Mouse (Mus musculus): ENCODE data around the gene Slc22a16. TPM values are rescaled to one million over a fixed set of nuclear protein-coding genes. Genes with fewer than 3 reads are reported as not detected.

Slc22a16 gene
- total RNA-seq (2014; rRNA removed) (not detected in 2 replicates), polyA plus RNA-seq (2015; fragmentation: Nextera tagmentation; extraction: Ambion mirVana) (not detected in 2 replicates)

DNA sequence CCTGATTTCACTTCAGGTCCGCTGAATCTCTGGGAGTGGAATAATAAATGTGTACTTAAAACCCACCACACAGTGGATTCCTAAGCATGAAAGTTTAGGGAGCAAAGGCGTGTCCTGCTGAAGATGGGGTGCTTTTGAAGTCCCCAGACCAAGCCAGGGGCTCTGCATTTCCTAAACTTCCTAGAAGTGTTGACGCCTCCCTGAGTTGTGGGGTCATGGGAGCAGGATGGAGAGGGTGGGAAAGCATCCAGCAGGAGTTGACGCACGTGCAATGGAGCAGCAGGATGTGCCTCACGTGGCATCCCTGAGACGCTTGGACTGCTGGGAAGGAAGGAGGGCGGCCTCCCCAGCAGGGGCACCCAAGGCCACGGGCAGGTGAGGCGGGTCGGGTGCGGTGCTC, at the start of gene Slc22a16:
Slc22a16 (plus strand) TSS at position 301 of the 400 bp plus-strand sequence.
- 91% methylated on average over 12 of the region's 12 CpGs for WGBS
- ATAC-seq = no peak

DNA sequence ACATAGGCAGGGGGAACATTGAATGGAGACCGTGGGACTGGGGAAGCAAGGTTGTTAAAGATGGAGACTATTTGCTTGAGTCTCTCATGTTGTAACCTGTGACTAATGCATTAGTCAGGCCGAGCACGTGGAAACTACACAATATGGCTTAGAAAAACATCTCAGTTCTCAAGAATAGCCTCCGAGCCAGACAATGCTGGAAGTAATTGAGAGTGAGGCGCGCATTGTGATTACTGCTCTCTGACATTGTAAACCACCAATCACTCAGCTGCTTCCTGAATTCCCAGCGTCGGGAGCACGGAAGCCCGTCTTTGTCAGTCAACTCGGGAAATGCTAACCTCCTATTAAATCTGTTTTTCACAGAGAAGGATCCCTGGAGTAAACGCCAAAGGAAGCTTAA, 48.6 kb upstream of the Slc22a16 start:
- H3K4me1 ChIP-seq (ENCODE audit: insufficient read depth) = peaks cover 13% of the 10 kb centered on the region; the same call in 1 of the 2 replicates
- TF ChIP-seq CTCF (IDR thresholded peaks at IDR 0.05; ENCODE audit: low read depth) = no peak
- H3K9ac ChIP-seq = 0 out of 2 replicates have a peak overlapping the region, but pooled peaks have one; percentile 25
- WGBS = 5% methylated on average over 12 of the region's 12 CpGs
- H3K36me3 ChIP-seq (ENCODE audit: insufficient read depth) = no peaks in the 10 kb centered on the region
- DNase-seq (peak; percentile 63), ATAC-seq (peak; percentile 77)
- peak overlapping the region; percentile 10; the same call in 1 of the 2 replicates for H3K4me2 ChIP-seq (ENCODE audit: low read depth)
- no peak overlapping the region for H3K4me3 ChIP-seq (ENCODE audit: low read depth, low read length)
- no peaks in the 10 kb centered on the region for H3K9me3 ChIP-seq (ENCODE audit: low read length)
- H3K27ac ChIP-seq (ENCODE audit: low read depth, low read length) = peak overlapping the region; percentile 37; the same call in 1 of the 2 replicates
- H3K27me3 ChIP-seq (ENCODE audit: insufficient read depth, low read length) = no peaks in the 10 kb centered on the region

More for the DNA sequence above, at the start of gene Slc22a16:
- Histone ChIP-seq H3K4me3 (ENCODE audit: low read depth, low read length) (no peak within 1 kb of the TSS), H3K9me3 (ENCODE audit: low read length) (no peaks in the 10 kb centered on the region), H3K36me3 (ENCODE audit: insufficient read depth) (no peaks in the 10 kb centered on the region), H3K4me2 (ENCODE audit: low read depth) (no peak within 1 kb of the TSS), H3K27ac (ENCODE audit: low read depth, low read length) (no peak within 1 kb of the TSS), H3K9ac (no peak within 1 kb of the TSS), H3K27me3 (ENCODE audit: insufficient read depth, low read length) (no peaks in the 10 kb centered on the region), H3K4me1 (ENCODE audit: insufficient read depth) (no peaks in the 10 kb centered on the region)
- no peak for TF ChIP-seq CTCF (IDR thresholded peaks at IDR 0.05; ENCODE audit: low read depth)
- DNase-seq = no peak

DNA sequence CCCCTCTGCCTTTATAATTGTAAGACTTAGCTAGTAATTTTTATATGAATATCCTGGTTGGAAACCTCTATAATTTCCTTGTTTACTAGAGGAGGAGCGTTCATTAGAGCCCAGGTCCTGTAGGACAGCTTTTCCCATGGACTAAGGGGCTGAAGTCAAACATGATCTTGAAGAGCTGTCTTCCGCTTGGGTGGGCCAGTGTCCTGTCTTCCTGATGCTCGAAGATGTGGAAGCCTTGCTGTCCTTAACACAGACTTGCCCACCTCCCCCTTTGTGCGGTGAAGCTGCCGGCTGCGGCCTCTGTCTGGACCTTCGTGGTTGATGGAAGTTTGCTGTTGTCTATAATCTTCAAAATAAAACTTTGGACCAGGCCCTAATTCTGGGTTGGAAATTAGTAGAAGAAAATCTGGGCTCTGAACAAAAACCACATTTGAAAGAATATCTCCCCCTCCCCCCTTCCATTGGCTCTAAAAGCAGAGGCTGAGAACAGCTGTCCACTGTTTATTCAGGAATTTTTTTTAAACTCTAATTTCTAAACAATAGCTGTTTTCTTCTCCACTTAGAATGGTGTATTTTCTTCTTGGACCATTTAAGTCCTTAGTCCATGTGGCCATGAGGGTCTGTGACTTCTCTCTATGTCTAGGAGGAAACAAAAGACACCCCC, 46.7 kb upstream of the Slc22a16 start:
- Histone ChIP-seq H3K9ac (no peak overlapping the region), H3K9me3 (ENCODE audit: low read length) (no peaks in the 10 kb centered on the region), H3K36me3 (ENCODE audit: insufficient read depth) (no peaks in the 10 kb centered on the region), H3K4me3 (ENCODE audit: low read depth, low read length) (no peak overlapping the region), H3K4me2 (ENCODE audit: low read depth) (no peak overlapping the region), H3K27ac (ENCODE audit: low read depth, low read length) (no peak overlapping the region), H3K4me1 (ENCODE audit: insufficient read depth) (peaks cover 13% of the 10 kb centered on the region; the same call in 1 of the 2 replicates), H3K27me3 (ENCODE audit: insufficient read depth, low read length) (no peaks in the 10 kb centered on the region)
- DNase-seq (no peak), ATAC-seq (no peak)
- WGBS = 80% methylated on average over 7 of the region's 7 CpGs
- no peak for TF ChIP-seq CTCF (IDR thresholded peaks at IDR 0.05; ENCODE audit: low read depth)

DNA sequence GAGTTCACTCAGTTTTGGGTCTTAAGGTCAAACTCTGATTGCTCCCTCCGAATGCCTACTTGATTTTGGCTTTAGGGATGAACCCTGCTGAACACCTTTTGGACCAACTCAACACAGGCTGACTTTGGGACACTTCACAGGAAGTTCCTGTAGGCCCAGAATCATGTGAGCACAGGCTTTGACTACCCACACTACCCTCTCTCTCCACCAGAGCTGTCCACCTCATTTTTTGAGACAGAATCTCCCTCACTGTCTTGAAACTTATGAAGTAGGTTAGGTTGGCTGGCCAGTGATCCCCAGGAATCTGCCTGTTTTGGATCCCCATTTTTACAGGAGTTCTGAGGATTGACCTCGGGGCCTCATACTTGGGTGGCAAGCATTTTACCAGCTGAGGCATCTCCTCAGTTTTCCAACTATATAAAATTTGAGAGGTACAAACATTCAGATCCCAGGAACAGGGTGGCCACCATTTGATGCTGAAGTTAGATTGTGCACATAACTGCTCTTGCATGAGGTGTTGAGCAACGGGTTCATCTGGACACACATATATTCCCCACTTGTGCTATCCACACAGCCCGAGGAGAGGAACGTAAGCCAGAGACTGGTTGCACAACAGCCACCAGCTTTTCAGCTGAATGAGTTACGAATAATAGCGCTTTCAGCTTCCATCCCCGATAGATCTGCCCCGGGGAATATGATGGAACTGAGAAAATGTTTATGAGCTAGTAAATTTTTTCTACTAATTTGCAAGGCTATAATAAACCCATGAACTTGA, 45.9 kb upstream of the Slc22a16 start:
- 70% methylated on average over 9 of the region's 9 CpGs for WGBS
- ATAC-seq (no peak), DNase-seq (no peak)
- Histone ChIP-seq H3K4me2 (ENCODE audit: low read depth) (no peak overlapping the region), H3K9me3 (ENCODE audit: low read length) (no peaks in the 10 kb centered on the region), H3K36me3 (ENCODE audit: insufficient read depth) (no peaks in the 10 kb centered on the region), H3K4me1 (ENCODE audit: insufficient read depth) (peaks cover 9% of the 10 kb centered on the region; the same call in 1 of the 2 replicates), H3K27me3 (ENCODE audit: insufficient read depth, low read length) (no peaks in the 10 kb centered on the region), H3K4me3 (ENCODE audit: low read depth, low read length) (no peak overlapping the region), H3K27ac (ENCODE audit: low read depth, low read length) (no peak overlapping the region), H3K9ac (no peak overlapping the region)
- no peak for TF ChIP-seq CTCF (IDR thresholded peaks at IDR 0.05; ENCODE audit: low read depth)

DNA sequence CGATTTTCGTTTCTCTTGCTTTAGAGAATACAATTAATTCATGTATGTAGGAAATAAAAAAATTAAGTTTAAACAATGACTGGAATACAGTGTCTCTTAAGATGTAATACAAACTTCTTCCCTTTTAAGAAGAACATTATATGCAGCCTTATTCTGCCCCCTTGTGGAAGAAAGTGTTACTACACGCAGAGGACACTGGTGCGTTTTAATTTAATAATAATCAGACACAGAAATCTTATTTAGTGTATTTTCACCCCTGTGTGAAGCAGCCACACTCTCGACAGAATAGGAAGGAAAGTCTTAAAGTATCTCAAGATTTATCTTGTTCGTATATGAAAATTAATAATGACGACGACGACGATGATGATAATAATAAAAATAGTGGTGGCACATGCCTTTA, 45.1 kb upstream of the Slc22a16 start:
- DNase-seq = peak; percentile 91
- no peak for ATAC-seq
- Histone ChIP-seq H3K4me3 (ENCODE audit: low read depth, low read length) (no peak overlapping the region), H3K9ac (no peak overlapping the region), H3K4me2 (ENCODE audit: low read depth) (no peak overlapping the region), H3K27ac (ENCODE audit: low read depth, low read length) (no peak overlapping the region), H3K4me1 (ENCODE audit: insufficient read depth) (0 out of 2 replicates have a peak, but pooled peaks cover 4% of the 10 kb centered on the region), H3K27me3 (ENCODE audit: insufficient read depth, low read length) (no peaks in the 10 kb centered on the region), H3K9me3 (ENCODE audit: low read length) (no peaks in the 10 kb centered on the region), H3K36me3 (ENCODE audit: insufficient read depth) (no peaks in the 10 kb centered on the region)
- TF ChIP-seq CTCF (IDR thresholded peaks at IDR 0.05; ENCODE audit: low read depth) = peak; percentile 88
- WGBS = 34% methylated on average over 10 of the region's 10 CpGs

DNA sequence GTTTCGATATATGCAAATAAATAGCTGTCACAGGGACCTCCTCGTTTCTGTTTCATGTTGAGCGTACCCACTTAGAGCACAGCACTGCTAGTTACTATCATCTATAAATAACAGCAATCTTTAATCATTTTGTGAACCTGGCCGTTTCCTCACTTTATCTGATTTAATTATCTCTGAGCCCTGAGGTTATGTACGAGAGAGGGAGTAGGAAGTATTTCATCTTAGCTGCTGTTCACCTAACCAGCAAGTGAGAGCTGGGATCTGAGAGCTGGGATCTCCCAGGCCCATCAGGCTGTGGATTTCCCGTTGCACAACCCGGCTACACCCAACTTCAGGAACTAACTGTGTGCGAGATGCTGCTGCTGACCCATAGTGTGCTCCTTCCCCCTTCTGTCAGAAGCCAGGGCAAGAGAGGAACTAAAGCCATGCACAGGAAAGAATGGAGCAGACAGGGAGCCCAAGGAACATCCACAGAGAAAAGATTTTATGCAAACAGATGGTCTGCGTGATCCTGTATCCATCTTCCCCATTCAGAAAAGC, 44.5 kb upstream of the Slc22a16 start:
- H3K9me3 ChIP-seq (ENCODE audit: low read length) = no peaks in the 10 kb centered on the region
- no peaks in the 10 kb centered on the region for H3K36me3 ChIP-seq (ENCODE audit: insufficient read depth)
- ATAC-seq = no peak
- H3K4me2 ChIP-seq (ENCODE audit: low read depth) = no peak overlapping the region
- H3K27me3 ChIP-seq (ENCODE audit: insufficient read depth, low read length) = no peaks in the 10 kb centered on the region
- WGBS = 79% methylated on average over 9 of the region's 9 CpGs
- no peak for TF ChIP-seq CTCF (IDR thresholded peaks at IDR 0.05; ENCODE audit: low read depth)
- H3K27ac ChIP-seq (ENCODE audit: low read depth, low read length) = no peak overlapping the region
- no peak overlapping the region for H3K9ac ChIP-seq
- no peak for DNase-seq
- no peak overlapping the region for H3K4me3 ChIP-seq (ENCODE audit: low read depth, low read length)
- H3K4me1 ChIP-seq (ENCODE audit: insufficient read depth) = 0 out of 2 replicates have a peak, but pooled peaks cover 4% of the 10 kb centered on the region

Data from forebrain, postnatal 0 days (tissue).